Mouse (Mus musculus) forebrain, embryonic 11.5 days (tissue): ENCODE results near the gene Abl1. TPM values are rescaled to one million over a fixed set of nuclear protein-coding genes. Genes with fewer than 3 reads are reported as not detected.

Experiments
- ATAC-seq: fragments of 200-750 bp; cut with Nextera tagmentation; replicated peaks from 2 replicates; pipeline ENCODE4 v1.8.0; 2017; ENCODE audit warnings: moderate TSS enrichment; ENCODE audit not compliant: low FRiP score
- DNase-seq: peaks from one replicate; pipeline ENCODE4 v3.0.0-alpha.2; 2017; ENCODE audit warnings: low spot score
- H3K27ac ChIP-seq: fragments of 300-500 bp; sonication (generic); 2 replicates; pipeline ENCODE4 v1.5.1; 2014; ENCODE audit warnings: low read depth, low read length
- H3K27me3 ChIP-seq: fragments of 300-500 bp; sonication (generic); 2 replicates; pipeline ENCODE4 v1.6.1; 2014; ENCODE audit warnings: mild to moderate bottlenecking, low read length, mixed read lengths; ENCODE audit not compliant: control insufficient read depth, insufficient read depth
- H3K36me3 ChIP-seq: fragments of 300-500 bp; sonication (generic); 2 replicates; pipeline ENCODE4 v1.6.1; 2014; ENCODE audit warnings: mild to moderate bottlenecking, low read length, moderate library complexity, mixed read lengths; ENCODE audit not compliant: control insufficient read depth, insufficient read depth
- H3K4me1 ChIP-seq: fragments of 300-500 bp; sonication (generic); replicated peaks from 2 replicates; pipeline ENCODE4 v1.6.1; 2014; ENCODE audit warnings: low read length, mixed read lengths; ENCODE audit not compliant: control insufficient read depth, insufficient read depth
- H3K4me2 ChIP-seq: fragments of 300-500 bp; sonication (generic); 2 replicates; pipeline ENCODE4 v1.6.1; 2014; ENCODE audit warnings: low read depth, mild to moderate bottlenecking, low read length, moderate library complexity, mixed read lengths; ENCODE audit not compliant: severe bottlenecking
- H3K4me3 ChIP-seq: fragments of 300-500 bp; sonication (generic); 2 replicates; pipeline ENCODE4 v1.5.1; 2014; ENCODE audit warnings: low read depth, low read length
- H3K9ac ChIP-seq: fragments of 300-500 bp; sonication (generic); 2 replicates; pipeline ENCODE4 v1.6.1; 2014; ENCODE audit warnings: low read length
- H3K9me3 ChIP-seq: fragments of 300-500 bp; sonication (generic); 2 replicates; pipeline ENCODE4 v1.6.1; 2016; ENCODE audit warnings: low read length, mixed read lengths; ENCODE audit not compliant: control insufficient read depth
- WGBS: fragments of 180-500 bp; shearing (Covaris S2); extraction: QIAGEN DNeasy Blood & Tissue Kit; methylation state at CpG from one replicate; pipeline ENCODE4 v1.1.7; 2014; 5-methylcytosine and 5-hydroxymethylcytosine counted together
- polyA plus RNA-seq: library from polyadenylated mRNA; unstranded; fragments of >200 nt; fragmentation: Nextera tagmentation; extraction: Ambion mirVana; gene quantifications from 2 replicates; pipeline ENCODE4 v1.2.1, GENCODE M21; 2014

Gene Abl1
- polyA plus RNA-seq, result 53.2 and 56.7 TPM in 2 replicates

GRCm38 (mm10) chr2:31688074-31688925, at the start of gene Abl1:
Gene Abl1 (plus strand): TSS chr2:31688376.
- H3K9ac ChIP-seq, result peak within 1 kb of the TSS; percentile 93
- no peaks in the 10 kb centered on the region for H3K27me3 ChIP-seq
- WGBS, result under 1% methylated on average over 64 of the region's 64 CpGs
- H3K36me3 ChIP-seq, result no peaks in the 10 kb centered on the region
- H3K4me3 ChIP-seq, result peak within 1 kb of the TSS; percentile 90
- no peaks in the 10 kb centered on the region for H3K9me3 ChIP-seq
- peaks cover 13% of the 10 kb centered on the region for H3K4me1 ChIP-seq
- peak within 1 kb of the TSS; percentile 91 for H3K4me2 ChIP-seq
- peak within 1 kb of the TSS; percentile 91 for H3K27ac ChIP-seq
- peak; percentile 98 for ATAC-seq
- DNase-seq, result peak; percentile 96

GRCm38 (mm10) chr2:31638581-31639465, 49.4 kb upstream of the Abl1 start:
- DNase-seq, result peak; percentile 77
- Histone ChIP-seq H3K4me3 (peak overlapping the region; percentile 29), H3K4me2 (peak overlapping the region; percentile 32; the same call in 1 of the 2 replicates), H3K4me1 (peaks cover 46% of the 10 kb centered on the region), H3K9ac (peak overlapping the region; percentile 27; the same call in 1 of the 2 replicates), H3K9me3 (no peaks in the 10 kb centered on the region), H3K36me3 (no peaks in the 10 kb centered on the region), H3K27me3 (peaks cover 97% of the 10 kb centered on the region), H3K27ac (no peak overlapping the region)
- under 1% methylated on average over 34 of the region's 34 CpGs for WGBS
- no peak for ATAC-seq

DNA sequence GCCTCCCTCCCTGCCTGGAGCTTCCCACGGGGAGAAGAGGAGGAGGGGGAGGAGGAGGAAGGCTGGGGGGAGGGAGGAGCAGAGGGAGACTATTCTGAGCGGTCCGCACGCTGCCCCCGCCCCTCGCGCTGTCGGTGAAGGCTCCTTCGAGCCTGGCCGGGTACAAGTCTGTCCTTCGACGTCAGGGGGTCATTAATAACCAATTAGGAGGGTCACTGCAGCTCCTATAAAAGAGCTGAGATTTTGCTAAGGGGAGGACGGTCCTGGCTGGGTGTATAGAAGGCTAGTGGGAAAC, 48.8 kb upstream of the Abl1 start:
- no peak for DNase-seq

GRCm38 (mm10) chr2:31639901-31640608, 48.1 kb upstream of the Abl1 start, which contains the start of gene Prdm12:
Gene Prdm12 (plus strand): TSS chr2:31640037.
- peak; percentile 68 for DNase-seq
- Histone ChIP-seq H3K9ac (peak within 1 kb of the TSS; percentile 35), H3K4me2 (peak within 1 kb of the TSS; percentile 32), H3K4me3 (peak within 1 kb of the TSS; percentile 29), H3K27ac (peak within 1 kb of the TSS; percentile 64; the same call in 1 of the 2 replicates), H3K27me3 (peaks cover 96% of the 10 kb centered on the region), H3K36me3 (no peaks in the 10 kb centered on the region), H3K9me3 (no peaks in the 10 kb centered on the region), H3K4me1 (peaks cover 46% of the 10 kb centered on the region)
- WGBS, result under 1% methylated on average over 41 of the region's 41 CpGs
- ATAC-seq, result no peak

More for the DNA sequence above, 48.8 kb upstream of the Abl1 start:
- H3K9me3 ChIP-seq, result no peaks in the 10 kb centered on the region
- peak overlapping the region; percentile 29 for H3K4me3 ChIP-seq
- H3K9ac ChIP-seq, result peak overlapping the region; percentile 27; the same call in 1 of the 2 replicates
- no peaks in the 10 kb centered on the region for H3K36me3 ChIP-seq
- H3K27me3 ChIP-seq, result peaks cover 97% of the 10 kb centered on the region
- H3K27ac ChIP-seq, result no peak overlapping the region
- ATAC-seq, result no peak
- peaks cover 46% of the 10 kb centered on the region for H3K4me1 ChIP-seq
- peak overlapping the region; percentile 32 for H3K4me2 ChIP-seq
- 3% methylated on average over 11 of the region's 13 CpGs for WGBS

GRCm38 (mm10) chr2:31640609-31641507, 47.3 kb upstream of the Abl1 start:
- DNase-seq (peak; percentile 83), ATAC-seq (peak; percentile 43; the same call in 1 of the 2 replicates)
- peak overlapping the region; percentile 9 for H3K9ac ChIP-seq
- peaks cover 39% of the 10 kb centered on the region for H3K4me1 ChIP-seq
- WGBS, result under 1% methylated on average over 48 of the region's 48 CpGs
- no peaks in the 10 kb centered on the region for H3K36me3 ChIP-seq
- no peaks in the 10 kb centered on the region for H3K9me3 ChIP-seq
- peaks cover 93% of the 10 kb centered on the region for H3K27me3 ChIP-seq
- peak overlapping the region; percentile 64; the same call in 1 of the 2 replicates for H3K27ac ChIP-seq
- H3K4me3 ChIP-seq, result peak overlapping the region; percentile 29
- H3K4me2 ChIP-seq, result peak overlapping the region; percentile 32

DNA sequence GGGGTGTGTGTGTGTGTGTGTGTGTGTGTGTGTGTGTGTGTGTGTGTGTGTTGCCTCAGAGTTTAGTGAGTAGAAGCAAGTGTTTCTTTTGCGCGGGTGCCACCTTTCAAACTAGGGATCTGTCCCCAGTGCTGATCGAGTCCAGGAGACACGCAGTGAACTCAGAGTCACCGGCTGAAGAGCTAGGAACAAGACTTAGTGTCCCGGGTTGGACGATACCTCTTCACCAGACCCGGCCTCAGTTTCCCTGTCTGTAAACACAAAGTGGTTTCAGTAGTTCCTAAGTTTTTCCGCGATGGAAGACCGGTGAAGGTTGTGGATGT, 46.7 kb upstream of the Abl1 start:
- Histone ChIP-seq H3K4me3 (peak overlapping the region; percentile 29), H3K9me3 (no peaks in the 10 kb centered on the region), H3K27ac (no peak overlapping the region), H3K4me2 (peak overlapping the region; percentile 32; the same call in 1 of the 2 replicates), H3K4me1 (peaks cover 34% of the 10 kb centered on the region), H3K27me3 (peaks cover 95% of the 10 kb centered on the region), H3K9ac (no peak overlapping the region; the same call in 1 of the 2 replicates), H3K36me3 (no peaks in the 10 kb centered on the region)
- DNase-seq (no peak), ATAC-seq (no peak)
- WGBS, result 1% methylated on average over 11 of the region's 11 CpGs

DNA sequence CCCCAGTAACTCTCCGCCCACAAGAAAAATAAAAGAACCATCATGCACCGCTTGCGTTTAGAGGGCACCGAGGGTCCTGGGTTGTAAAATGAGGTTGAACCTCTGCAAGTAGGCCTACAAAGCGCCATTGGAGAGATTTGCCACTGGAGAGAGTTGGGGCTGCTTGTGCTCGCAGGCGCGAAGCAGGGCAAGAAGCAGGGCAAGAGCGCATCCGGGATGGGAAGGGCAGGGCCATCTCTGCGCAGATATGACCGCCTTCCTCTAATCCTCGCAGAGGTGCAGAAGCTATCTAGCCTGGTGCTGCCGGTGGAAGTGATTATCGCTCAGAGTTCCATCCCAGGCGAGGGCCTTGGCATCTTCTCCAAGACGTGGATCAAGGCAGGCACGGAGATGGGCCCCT, 46.2 kb upstream of the Abl1 start:
- WGBS, result 3% methylated on average over 18 of the region's 18 CpGs
- Histone ChIP-seq H3K4me1 (peaks cover 29% of the 10 kb centered on the region), H3K4me2 (peak overlapping the region; percentile 32; the same call in 1 of the 2 replicates)

More for the DNA sequence above, 46.2 kb upstream of the Abl1 start:
- H3K4me3 ChIP-seq, result peak overlapping the region; percentile 29; the same call in 1 of the 2 replicates
- H3K9ac ChIP-seq, result no peak overlapping the region
- DNase-seq (no peak), ATAC-seq (no peak)
- no peaks in the 10 kb centered on the region for H3K36me3 ChIP-seq
- peaks cover 93% of the 10 kb centered on the region for H3K27me3 ChIP-seq
- H3K27ac ChIP-seq, result no peak overlapping the region
- H3K9me3 ChIP-seq, result no peaks in the 10 kb centered on the region
